Mouse (Mus musculus) neural tube, embryonic 14.5 days (tissue): Measurements from ENCODE around the gene Cps1. TPM values are rescaled to one million over a fixed set of nuclear protein-coding genes. Genes with fewer than 3 reads are reported as not detected.
A peak's percentile ranks its signal among the peaks of the same experiment; 100 is the strongest.

Source experiments
- ATAC-seq: fragments of 200-750 bp; cut with Nextera tagmentation; 2 replicates; pipeline ENCODE4 v1.8.0; 2017; ENCODE audit warnings: low read depth, mild to moderate bottlenecking, moderate TSS enrichment, moderate library complexity
- H3K27ac ChIP-seq: fragments of 300-500 bp; sonication (generic); 2 replicates; pipeline ENCODE4 v1.5.1; 2014; ENCODE audit warnings: low read depth, mild to moderate bottlenecking, control low read depth, low read length, moderate library complexity, mixed read lengths
- H3K27me3 ChIP-seq: fragments of 300-500 bp; sonication (generic); 2 replicates; pipeline ENCODE4 v1.6.1; 2014; ENCODE audit warnings: low read length; ENCODE audit not compliant: control insufficient read depth, insufficient read depth
- H3K36me3 ChIP-seq: fragments of 300-500 bp; sonication (generic); 2 replicates; pipeline ENCODE4 v1.6.1; 2014; ENCODE audit warnings: low read length, mixed read lengths; ENCODE audit not compliant: control insufficient read depth, insufficient read depth
- H3K4me1 ChIP-seq: fragments of 300-500 bp; sonication (generic); 2 replicates; pipeline ENCODE4 v1.6.1; 2014; ENCODE audit warnings: low read length; ENCODE audit not compliant: control insufficient read depth, insufficient read depth
- H3K4me2 ChIP-seq: fragments of 300-500 bp; sonication (generic); 2 replicates; pipeline ENCODE4 v1.6.1; 2014; ENCODE audit warnings: mild to moderate bottlenecking, low read depth, low read length, control low read depth
- H3K4me3 ChIP-seq: fragments of 300-500 bp; sonication (generic); 2 replicates; pipeline ENCODE4 v1.5.1; 2014; ENCODE audit warnings: low read depth, low read length, control low read depth, mixed read lengths
- H3K9ac ChIP-seq: fragments of 300-500 bp; sonication (generic); replicated peaks from 2 replicates; pipeline ENCODE4 v1.6.1; 2014; ENCODE audit warnings: low read depth, mild to moderate bottlenecking, control low read depth, low read length, mixed read lengths
- H3K9me3 ChIP-seq: fragments of 300-500 bp; sonication (generic); 2 replicates; pipeline ENCODE4 v1.6.1; 2016; ENCODE audit warnings: low read length; ENCODE audit not compliant: control insufficient read depth
- WGBS: fragments of 180-500 bp; shearing (Covaris S2); extraction: QIAGEN DNeasy Blood & Tissue Kit; methylation state at CpG from one replicate; pipeline ENCODE4 v1.1.7; 2014; 5-methylcytosine and 5-hydroxymethylcytosine counted together
- polyA plus RNA-seq: library from polyadenylated mRNA; unstranded; fragments of >200 nt; fragmentation: Nextera tagmentation; extraction: Ambion mirVana; gene quantifications from 2 replicates; pipeline ENCODE4 v1.2.1, GENCODE M21; 2014

Cps1 gene
- polyA plus RNA-seq, 1 experiment from 2014 or later: 0.44 TPM

DNA sequence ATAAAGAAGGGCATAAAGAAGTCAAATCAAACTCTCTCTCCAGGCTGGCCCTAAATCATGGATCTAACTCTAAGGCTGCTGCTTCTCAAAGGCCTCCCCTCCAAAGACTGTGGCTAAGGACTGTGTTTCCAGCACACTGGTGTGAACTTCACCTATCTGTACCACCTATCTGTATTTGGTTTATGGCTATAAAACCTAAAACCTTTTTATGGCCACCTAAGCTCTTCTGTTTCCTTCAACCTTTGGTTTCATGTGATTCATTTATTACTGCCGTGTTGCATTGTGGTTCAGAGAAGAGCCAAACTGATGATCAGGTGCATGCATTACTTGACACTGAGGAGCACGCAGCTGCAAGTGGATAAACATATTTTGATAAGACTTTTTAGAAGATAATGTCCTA is 74.5 kb downstream of the Cps1 start:
- no peak overlapping the region for H3K4me2 ChIP-seq
- no peaks in the 10 kb centered on the region for H3K27me3 ChIP-seq
- no peak overlapping the region for H3K27ac ChIP-seq
- WGBS: 92% methylated on average over 2 of the region's 2 CpGs
- H3K4me3 ChIP-seq: no peak overlapping the region
- no peak for ATAC-seq
- no peaks in the 10 kb centered on the region for H3K9me3 ChIP-seq
- no peaks in the 10 kb centered on the region for H3K4me1 ChIP-seq
- H3K9ac ChIP-seq: no peak overlapping the region
- no peaks in the 10 kb centered on the region for H3K36me3 ChIP-seq

DNA sequence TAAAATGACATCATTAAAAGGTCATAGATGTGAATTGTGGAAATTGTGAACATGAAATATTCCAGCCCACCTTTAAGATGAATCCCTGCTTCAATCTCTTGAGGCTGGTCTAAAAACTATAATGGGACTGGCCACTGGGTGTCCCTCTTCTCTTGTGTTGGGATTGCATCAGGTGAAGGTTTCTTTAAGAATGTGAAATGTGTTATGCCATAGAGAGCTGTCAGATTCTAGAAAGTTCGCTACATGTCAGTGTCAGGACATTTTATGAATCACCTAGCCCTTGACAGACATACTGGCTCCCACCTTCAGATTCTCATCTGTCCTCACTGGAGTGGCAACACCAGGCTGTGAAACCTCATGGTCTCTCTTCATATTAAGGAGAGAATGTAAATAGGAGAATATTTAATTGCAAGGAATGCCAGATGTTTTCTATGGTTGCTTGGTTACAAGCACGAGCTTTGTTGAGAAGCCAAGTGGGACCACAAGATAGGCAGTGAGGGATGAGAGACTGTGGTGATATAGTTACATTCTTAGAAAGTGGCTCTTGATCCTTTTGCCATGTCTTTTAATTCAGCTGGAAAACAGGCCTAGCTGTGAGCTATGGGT is 95.6 kb downstream of the Cps1 start:
- no peaks in the 10 kb centered on the region for H3K27me3 ChIP-seq
- no peak overlapping the region for H3K4me2 ChIP-seq
- H3K27ac ChIP-seq: no peak overlapping the region; the same call in 1 of the 2 replicates
- H3K4me3 ChIP-seq: no peak overlapping the region
- no peak overlapping the region for H3K9ac ChIP-seq
- ATAC-seq: peak; percentile 60; the same call in 1 of the 2 replicates
- H3K9me3 ChIP-seq: no peaks in the 10 kb centered on the region
- no peaks in the 10 kb centered on the region for H3K36me3 ChIP-seq
- no peaks in the 10 kb centered on the region for H3K4me1 ChIP-seq
- 28% methylated on average over 2 of the region's 2 CpGs for WGBS

DNA sequence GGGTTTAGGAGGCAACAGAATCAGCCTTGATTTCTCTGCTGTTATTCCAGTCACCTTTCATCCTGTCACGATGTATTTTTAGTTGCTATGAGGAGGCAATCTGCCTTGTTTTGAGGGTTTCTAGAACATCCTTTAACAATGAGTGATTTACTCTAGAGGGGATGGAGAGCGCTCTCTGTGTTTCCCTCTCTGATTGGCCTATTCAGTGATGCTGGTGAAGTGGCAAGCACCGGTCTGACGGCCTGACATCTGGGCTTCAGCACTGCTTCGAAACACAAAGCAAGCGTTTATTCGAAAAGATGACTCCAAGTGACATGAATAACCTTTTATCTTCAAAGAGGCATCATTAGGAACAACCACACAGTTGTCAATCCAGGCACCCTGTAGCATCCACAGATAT is 100.8 kb downstream of the Cps1 start:
- ATAC-seq: no peak
- H3K36me3 ChIP-seq: no peaks in the 10 kb centered on the region
- no peak overlapping the region for H3K27ac ChIP-seq
- no peaks in the 10 kb centered on the region for H3K9me3 ChIP-seq
- no peak overlapping the region for H3K9ac ChIP-seq
- H3K4me1 ChIP-seq: no peaks in the 10 kb centered on the region
- no peak overlapping the region for H3K4me2 ChIP-seq
- 69% methylated on average over 7 of the region's 7 CpGs for WGBS
- H3K4me3 ChIP-seq: no peak overlapping the region
- no peaks in the 10 kb centered on the region for H3K27me3 ChIP-seq

DNA sequence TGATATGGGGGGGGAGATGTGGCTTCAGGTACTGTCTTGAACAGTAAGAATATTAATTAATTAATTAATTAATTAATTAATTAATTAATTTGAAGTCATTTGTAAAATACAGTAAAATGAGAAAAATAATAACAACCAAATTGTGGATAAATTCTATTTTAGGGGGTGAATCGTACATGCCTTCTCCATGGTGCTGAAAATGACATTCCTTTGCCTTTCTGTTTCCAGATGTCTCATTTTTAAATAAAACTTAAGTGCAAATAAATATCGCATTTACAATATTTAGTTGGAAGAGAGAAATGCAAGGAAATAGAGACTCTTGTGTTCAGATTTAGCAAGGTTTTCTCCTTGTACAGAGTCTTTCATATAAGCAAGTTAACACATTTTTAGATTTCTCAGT is 112.0 kb downstream of the Cps1 start:
- H3K36me3 ChIP-seq: no peaks in the 10 kb centered on the region
- no peaks in the 10 kb centered on the region for H3K4me1 ChIP-seq
- H3K9ac ChIP-seq: no peak overlapping the region
- no peak overlapping the region for H3K4me3 ChIP-seq
- no peak overlapping the region for H3K27ac ChIP-seq
- ATAC-seq: no peak
- 82% methylated on average over 2 of the region's 2 CpGs for WGBS
- no peaks in the 10 kb centered on the region for H3K27me3 ChIP-seq
- H3K4me2 ChIP-seq: no peak overlapping the region
- no peaks in the 10 kb centered on the region for H3K9me3 ChIP-seq

DNA sequence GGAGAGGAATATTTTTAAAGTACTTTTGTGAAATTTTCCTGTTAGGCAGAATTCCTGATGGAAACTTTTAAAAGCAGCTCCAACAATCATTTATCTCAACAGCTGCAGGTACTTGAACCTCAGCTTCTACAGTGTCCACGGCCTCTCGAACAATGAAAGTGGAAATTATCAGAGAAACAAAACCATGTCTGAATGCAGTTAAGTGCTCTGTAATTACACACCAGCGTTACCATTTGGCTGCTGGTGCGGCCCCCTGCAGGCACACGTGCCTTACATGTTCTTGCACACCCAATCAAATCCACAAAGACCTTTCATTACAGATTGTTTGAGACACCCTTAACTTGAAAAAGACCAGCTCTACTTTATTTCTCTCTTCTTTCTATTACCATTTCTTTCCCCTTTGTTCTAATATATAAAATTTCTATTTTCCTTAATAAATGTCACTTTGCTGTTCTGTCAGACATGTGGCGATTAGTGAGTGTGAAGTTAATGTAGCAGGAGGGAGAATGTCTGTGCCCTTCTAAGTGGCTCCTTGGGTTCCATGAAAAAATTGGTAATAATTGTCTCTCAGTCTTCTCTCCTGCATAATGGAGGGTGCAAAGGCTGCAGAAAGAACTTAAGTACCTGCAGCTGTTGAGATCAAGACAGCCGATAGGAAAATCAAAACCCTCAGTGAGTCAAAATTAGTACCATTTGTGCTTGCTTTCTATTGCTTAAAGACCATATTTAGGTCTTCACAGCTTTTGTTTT is 112.8 kb downstream of the Cps1 start:
- Histone ChIP-seq H3K4me1 (no peaks in the 10 kb centered on the region), H3K27ac (no peak overlapping the region), H3K4me3 (no peak overlapping the region), H3K4me2 (no peak overlapping the region), H3K36me3 (no peaks in the 10 kb centered on the region), H3K27me3 (no peaks in the 10 kb centered on the region), H3K9ac (no peak overlapping the region), H3K9me3 (no peaks in the 10 kb centered on the region)
- no peak for ATAC-seq
- WGBS: 53% methylated on average over 7 of the region's 7 CpGs

DNA sequence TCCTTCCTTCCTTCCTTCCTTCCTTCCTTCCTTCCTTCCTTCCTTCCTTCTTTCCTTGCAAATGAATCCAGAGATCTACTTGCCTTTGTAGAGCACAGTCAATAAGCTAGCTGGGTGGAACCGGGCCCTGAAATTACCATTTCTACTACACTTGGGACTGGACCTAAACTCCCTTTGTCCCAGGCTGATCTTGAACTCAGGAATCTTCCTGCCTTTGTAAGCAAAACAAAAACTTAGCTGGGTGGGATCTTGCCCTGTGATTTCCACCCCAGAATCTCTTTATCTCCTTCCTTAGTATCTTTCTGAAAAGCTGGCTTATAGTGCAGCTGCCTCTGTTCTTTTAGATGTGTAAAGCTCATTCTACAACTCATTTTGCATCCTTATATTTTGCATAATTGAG is 115.6 kb downstream of the Cps1 start:
- H3K27me3 ChIP-seq: no peaks in the 10 kb centered on the region
- WGBS: 76% methylated on average over 1 of the region's 1 CpGs
- H3K9ac ChIP-seq: no peak overlapping the region
- H3K4me3 ChIP-seq: no peak overlapping the region
- H3K4me2 ChIP-seq: no peak overlapping the region
- ATAC-seq: no peak
- H3K9me3 ChIP-seq: no peaks in the 10 kb centered on the region
- H3K4me1 ChIP-seq: no peaks in the 10 kb centered on the region
- H3K27ac ChIP-seq: no peak overlapping the region
- H3K36me3 ChIP-seq: no peaks in the 10 kb centered on the region

DNA sequence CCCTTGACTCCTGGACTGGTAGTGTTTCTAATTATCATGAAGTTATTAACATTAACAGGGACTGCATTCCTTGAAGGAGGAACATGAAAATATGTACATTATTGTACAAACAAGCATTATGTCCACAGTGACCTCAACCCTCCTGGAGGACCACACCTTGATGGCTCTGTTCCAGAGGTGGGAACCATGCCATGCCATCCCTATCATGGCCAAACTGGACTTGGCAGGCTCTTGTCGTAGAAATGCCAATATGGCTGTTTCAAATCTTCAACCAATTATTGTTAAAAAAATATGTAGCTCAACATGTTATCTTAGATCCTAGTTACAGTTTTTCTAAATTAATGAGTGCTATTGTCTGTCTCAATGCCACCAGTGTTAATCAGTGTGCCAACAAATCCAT is 116.1 kb downstream of the Cps1 start:
- Histone ChIP-seq H3K9ac (no peak overlapping the region), H3K27me3 (no peaks in the 10 kb centered on the region), H3K9me3 (no peaks in the 10 kb centered on the region), H3K4me1 (no peaks in the 10 kb centered on the region), H3K4me3 (no peak overlapping the region), H3K36me3 (no peaks in the 10 kb centered on the region), H3K4me2 (no peak overlapping the region), H3K27ac (no peak overlapping the region)
- 86% methylated on average over 1 of the region's 1 CpGs for WGBS
- no peak for ATAC-seq

DNA sequence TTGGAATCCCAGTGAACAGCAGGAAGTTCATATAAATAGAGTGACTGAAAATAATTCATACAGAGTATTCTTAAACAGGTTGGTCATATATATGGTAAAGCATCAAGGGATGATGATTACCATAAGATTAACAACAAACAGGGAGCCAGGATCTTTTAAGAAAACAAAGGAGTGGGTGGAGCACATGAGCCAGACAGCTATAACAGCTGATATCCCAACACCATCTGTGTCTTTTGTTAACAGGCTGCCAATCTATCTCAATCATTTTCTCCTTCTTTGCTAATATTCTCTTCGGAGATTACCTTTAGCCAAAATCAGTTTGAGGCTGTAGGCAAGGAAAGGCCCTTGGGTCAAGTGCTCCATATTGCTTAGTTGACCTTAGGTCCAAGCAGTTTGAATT is 142.4 kb downstream of the Cps1 start:
- 54% methylated on average over 1 of the region's 1 CpGs for whole genome bisulfite sequencing
- Histone ChIP-seq H3K4me1 (no peaks in the 10 kb centered on the region), H3K9me3 (no peaks in the 10 kb centered on the region), H3K4me2 (no peak overlapping the region), H3K9ac (no peak overlapping the region), H3K27me3 (no peaks in the 10 kb centered on the region), H3K27ac (no peak overlapping the region), H3K4me3 (no peak overlapping the region), H3K36me3 (no peaks in the 10 kb centered on the region)
- no peak for ATAC-seq

DNA sequence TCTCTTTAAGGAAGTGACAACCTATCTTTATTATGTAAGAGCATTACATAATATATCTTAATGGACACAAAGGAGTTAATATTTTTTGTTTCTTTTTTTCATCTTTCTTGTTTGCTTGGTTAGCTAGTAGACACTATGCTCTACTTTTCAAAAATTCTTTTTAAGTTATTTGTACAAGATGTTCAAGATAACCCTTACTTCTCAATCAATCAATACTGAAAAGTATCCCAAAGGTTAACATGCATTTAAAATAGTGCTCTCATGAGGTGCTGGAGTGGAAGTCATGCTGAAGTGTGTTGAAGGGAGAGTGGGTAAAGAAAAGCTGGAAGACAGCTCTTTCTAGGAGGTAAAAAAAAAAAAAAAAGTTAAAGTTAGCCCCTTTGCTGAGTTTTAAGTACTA is 145.1 kb downstream of the Cps1 start:
- no peaks in the 10 kb centered on the region for H3K27me3 ChIP-seq
- ATAC-seq: no peak
- H3K27ac ChIP-seq: no peak overlapping the region
- no peaks in the 10 kb centered on the region for H3K4me1 ChIP-seq
- no peaks in the 10 kb centered on the region for H3K36me3 ChIP-seq
- H3K4me3 ChIP-seq: no peak overlapping the region
- H3K9me3 ChIP-seq: no peaks in the 10 kb centered on the region
- H3K9ac ChIP-seq: no peak overlapping the region
- H3K4me2 ChIP-seq: no peak overlapping the region
